Mouse (Mus musculus) skeletal muscle tissue, adult 2 months (tissue): ENCODE results near the gene Ctdsp2.

Source experiments
- DNase-seq: peaks from one replicate; pipeline ENCODE4 v3.0.0-alpha.2; 2012; ENCODE audit warnings: low read depth, low spot score

The Ctdsp2 gene

GRCm38 (mm10) chr10:126962966-126963330 is 15.6 kb upstream of the Ctdsp2 start:
- DNase-seq: no peak

GRCm38 (mm10) chr10:126963821-126964220 is 14.7 kb upstream of the Ctdsp2 start:
- no peak for DNase-seq

- DNase-seq: no peak
These were observed 7.0 kb upstream of the Ctdsp2 start for GRCm38 (mm10) chr10:126971363-126972050.

- peak; percentile 81 for DNase-seq
These were observed 6.3 kb upstream of the Ctdsp2 start for GRCm38 (mm10) chr10:126972051-126972725.

- DNase-seq: no peak
These were observed 5.5 kb upstream of the Ctdsp2 start for GRCm38 (mm10) chr10:126972988-126973387.

- DNase-seq: no peak
These were observed 2.8 kb upstream of the Ctdsp2 start for GRCm38 (mm10) chr10:126975706-126976105.

- DNase-seq: no peak
These were observed 1.4 kb upstream of the Ctdsp2 start for GRCm38 (mm10) chr10:126977076-126977475.

- DNase-seq: no peak
These were observed 661 bp downstream of the Ctdsp2 start for GRCm38 (mm10) chr10:126979121-126979635.

- no peak for DNase-seq
These were observed 1.2 kb downstream of the Ctdsp2 start for GRCm38 (mm10) chr10:126979636-126980151.

- no peak for DNase-seq
These were observed 1.9 kb downstream of the Ctdsp2 start for GRCm38 (mm10) chr10:126980221-126980932.

- DNase-seq: peak; percentile 77
These were observed 2.5 kb downstream of the Ctdsp2 start for GRCm38 (mm10) chr10:126980933-126981530.

GRCm38 (mm10) chr10:126981746-126982145 is 3.2 kb downstream of the Ctdsp2 start:
- no peak for DNase-seq

- no peak for DNase-seq
These were observed 4.7 kb downstream of the Ctdsp2 start for GRCm38 (mm10) chr10:126983193-126983725.

GRCm38 (mm10) chr10:126984189-126985004 is 5.9 kb downstream of the Ctdsp2 start:
- no peak for DNase-seq

GRCm38 (mm10) chr10:126985127-126985526 is 6.6 kb downstream of the Ctdsp2 start:
- DNase-seq: no peak

- no peak for DNase-seq
These were observed 7.1 kb downstream of the Ctdsp2 start for GRCm38 (mm10) chr10:126985579-126985978.

- DNase-seq: peak; percentile 92
These were observed 8.0 kb downstream of the Ctdsp2 start for GRCm38 (mm10) chr10:126986541-126986961.

GRCm38 (mm10) chr10:126987183-126988118 is 8.9 kb downstream of the Ctdsp2 start:
- DNase-seq: no peak

- DNase-seq: no peak
These were observed 10.1 kb downstream of the Ctdsp2 start for GRCm38 (mm10) chr10:126988513-126989165.
